Mouse (Mus musculus) urinary bladder, postnatal 4 days (tissue): Measurements from ENCODE around the gene Sel1l3.

Experiments used
- DNase-seq, 2 experiments: peaks; one replicate each; pipeline ENCODE4 v3.0.0; 2021 to 2022; ENCODE audit warnings: low spot score in 2 of 2

Gene Sel1l3

DNA sequence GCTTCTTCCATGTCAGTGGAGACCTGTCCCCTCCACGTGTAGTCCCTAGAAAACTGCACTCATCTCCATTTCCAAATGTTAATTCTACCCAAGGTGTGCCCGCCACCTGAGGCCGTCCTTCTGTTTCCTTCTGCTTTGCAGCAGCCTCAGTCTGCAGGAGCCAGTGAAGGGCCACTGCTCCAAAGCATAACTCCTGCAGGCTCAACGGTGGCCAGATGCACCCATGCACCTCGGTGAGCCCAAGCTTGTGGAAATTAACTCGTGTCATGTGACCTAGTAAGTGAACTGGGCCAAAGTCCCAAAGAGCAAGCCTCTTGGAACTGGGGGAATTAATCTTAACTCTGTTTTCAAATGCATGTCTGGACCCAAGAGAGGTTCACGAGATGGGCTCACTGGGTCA, 40.8 kb downstream of the Sel1l3 start:
- DNase-seq: no peak

DNA sequence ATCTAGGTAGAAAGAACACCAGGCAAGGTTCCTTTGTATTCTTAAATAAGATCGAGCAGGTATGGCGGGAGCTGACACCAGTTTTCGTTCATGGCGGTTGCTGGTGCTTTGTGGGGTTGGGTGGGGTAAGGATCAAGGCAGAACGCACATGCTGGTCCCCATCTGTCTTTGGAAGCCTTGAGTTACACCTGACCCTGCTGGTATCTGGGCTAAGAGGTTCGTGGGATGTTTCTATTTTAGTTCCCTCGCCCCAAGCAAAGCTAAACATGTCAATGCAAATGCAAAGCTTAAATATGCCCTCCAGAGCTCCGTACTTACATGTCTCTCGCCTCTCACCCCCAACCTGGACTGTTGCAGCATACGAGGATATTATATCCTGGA, 41.5 kb downstream of the Sel1l3 start:
- DNase-seq: no peak

DNA sequence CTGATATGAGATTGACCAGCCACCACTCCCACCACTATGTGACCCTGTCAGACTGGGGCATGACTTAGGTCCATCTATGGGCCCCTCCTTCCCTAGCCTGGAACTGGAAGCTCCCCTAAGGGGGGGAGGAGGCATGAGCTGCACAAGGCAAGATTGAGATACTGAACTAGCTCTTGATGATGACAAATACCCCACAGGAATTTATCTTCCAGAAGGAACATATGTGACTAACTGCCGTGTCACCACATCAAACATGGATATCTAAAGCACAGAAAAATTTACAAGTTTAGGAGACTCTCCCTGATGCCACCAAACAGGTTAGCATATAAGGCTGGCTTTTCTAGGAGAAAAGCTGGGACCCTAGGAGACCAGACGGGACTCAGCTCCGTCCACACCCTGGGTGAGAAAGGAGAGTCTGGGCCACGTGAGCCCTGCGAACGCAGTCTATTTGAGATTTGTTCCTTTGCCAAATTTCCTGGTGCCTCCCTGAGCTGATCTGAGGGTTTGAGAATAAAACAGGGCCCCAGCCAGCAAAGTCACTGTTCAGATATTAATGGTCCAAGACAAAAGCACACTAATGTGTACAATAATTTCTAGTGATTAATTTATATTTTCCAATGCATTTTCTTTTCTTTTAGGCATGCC, 42.0 kb downstream of the Sel1l3 start:
- DNase-seq: no peak

DNA sequence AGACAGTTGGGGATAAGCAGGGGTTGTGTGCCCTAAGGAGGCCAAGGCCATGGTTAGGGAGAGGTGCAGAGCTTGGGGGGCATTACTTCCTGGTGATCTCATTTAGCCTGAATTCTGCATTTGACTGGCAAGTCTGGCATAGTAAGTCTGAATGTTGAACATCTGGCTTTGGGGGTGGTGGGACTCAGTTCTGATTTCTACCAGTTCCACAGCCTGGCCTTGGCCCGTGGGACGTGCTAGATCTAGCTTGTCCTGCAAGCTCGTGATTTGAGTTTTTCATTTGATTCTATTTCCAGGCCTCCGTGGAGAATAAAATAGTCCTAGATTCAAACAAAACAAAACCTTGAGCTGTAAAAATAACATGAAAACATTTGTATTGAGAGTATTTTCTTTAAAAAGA, 46.2 kb downstream of the Sel1l3 start:
- no peak for DNase-seq

DNA sequence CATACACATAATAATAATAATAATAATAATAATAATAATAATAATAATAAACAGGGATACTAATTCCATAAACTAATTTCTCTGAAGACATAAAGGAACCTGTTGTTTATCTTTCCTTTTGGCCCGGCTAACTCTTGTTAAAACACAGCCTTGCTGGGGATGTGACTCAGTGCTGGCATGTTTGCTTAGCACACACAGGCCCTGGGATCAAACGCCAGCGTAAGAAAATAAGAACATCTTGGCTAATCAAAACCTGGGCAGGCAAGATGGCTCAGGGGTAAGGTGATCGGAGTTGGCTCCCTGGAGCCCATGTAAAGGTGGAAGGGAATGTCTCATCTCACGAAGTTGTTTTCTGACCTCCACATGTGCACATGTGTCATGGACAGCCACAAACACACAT, 48.1 kb downstream of the Sel1l3 start:
- DNase-seq: no peak

DNA sequence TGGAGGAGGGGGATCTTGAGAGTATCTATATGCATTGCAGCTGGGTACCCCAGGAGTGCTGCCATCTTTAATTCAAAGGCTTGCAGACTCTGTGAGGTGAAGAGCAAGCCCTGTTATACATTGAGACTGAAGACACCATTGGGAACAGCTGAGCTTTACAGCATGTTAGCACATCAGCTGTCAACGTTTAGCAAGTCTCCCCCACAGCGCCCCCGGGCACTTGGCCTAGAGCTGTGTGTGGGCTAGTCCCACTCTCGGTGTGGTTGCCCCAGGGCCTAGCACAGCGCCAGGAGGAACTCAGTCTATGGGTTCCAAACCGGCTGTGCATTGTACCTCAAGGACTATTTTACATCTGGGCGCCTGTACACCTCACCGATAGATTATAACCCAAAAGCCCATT, 51.3 kb downstream of the Sel1l3 start:
- no peak for DNase-seq

DNA sequence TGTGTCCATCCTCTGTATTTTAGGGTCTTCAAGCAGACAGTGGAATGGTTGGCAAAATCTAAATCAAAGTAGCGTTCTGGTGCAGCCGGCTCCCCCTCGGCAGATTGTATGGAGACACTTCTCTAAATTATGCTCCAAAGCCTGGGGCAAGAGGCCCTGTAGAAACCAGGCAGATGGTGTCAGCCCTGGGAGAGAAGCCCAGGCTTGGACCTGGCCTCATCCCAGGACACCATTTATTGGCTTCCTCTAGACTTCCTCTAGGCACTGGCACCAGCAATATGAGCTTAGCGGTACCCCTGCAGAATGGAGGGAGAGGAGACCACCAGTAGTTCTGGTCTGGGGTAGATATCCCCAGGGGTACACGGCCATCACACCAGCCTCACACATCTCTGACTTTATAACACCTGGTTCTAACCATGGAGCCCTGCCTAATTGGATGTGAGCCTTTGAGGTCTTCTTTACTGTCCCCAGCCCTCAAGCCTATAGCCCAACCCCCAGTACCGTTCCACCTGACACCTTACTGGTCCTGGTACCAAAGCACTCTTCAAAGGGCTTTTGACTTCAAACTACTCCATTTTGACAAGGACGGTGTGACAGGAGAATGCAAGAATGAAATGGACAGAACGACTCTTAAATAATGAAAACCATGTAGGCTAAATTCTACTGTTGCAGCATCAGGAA, 52.1 kb downstream of the Sel1l3 start:
- DNase-seq: no peak

DNA sequence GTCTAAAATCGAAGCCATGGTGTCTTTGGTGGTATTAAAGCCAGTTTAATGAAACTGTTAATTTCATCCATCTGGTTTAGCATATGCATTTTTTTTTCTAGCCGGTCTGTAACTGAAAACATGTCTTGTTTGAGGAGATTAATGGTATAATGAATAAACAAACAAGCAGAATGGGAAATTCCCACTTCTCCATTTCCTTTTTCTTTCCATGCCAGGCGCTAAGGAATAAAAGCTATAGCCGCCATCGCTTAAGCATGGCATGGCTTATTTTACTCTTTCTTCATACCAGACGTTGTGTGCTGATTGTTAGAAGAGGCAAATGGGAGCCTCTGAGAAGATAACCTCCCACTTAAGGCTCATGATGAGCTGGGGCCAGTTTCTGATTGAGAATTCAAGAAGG, 53.5 kb downstream of the Sel1l3 start:
- DNase-seq: no peak

DNA sequence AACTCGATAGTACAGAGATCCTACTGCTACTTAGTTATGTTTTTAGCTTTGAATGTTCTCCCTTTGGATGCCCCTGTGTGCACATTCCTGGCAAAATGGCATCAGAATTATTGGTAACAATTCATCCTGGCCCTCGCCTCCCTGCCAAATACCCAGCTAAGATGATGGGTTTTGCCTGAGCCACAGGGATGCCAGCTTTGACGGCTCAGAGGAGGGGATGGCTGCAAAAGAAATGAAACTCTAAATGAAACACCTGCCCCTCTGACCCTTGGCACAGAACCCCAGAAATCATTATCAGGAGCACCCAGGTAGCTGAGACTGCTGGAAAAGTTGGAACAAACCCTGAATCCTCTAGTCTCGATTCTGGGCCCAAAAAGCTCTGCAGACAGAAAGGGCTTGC, 54.1 kb downstream of the Sel1l3 start:
- DNase-seq: no peak

DNA sequence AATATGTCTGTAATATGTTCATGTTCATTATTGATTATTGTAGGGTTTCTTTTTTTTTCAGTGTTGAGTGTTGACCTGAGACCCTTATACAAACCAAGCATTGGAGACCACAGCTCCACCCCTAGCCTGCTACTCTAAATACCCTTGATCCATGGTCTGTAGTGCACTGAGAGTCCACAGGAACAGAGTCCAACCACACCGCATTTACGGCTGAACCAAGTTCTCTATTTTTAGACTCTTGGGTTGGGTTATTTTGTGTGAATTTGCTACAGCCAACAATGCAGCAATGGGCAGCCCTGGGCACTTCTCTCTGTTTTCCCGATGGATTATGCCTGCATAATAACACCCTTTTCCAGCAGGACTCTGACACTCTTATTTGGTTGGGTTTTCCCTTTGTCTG, 54.6 kb downstream of the Sel1l3 start:
- no peak for DNase-seq

DNA sequence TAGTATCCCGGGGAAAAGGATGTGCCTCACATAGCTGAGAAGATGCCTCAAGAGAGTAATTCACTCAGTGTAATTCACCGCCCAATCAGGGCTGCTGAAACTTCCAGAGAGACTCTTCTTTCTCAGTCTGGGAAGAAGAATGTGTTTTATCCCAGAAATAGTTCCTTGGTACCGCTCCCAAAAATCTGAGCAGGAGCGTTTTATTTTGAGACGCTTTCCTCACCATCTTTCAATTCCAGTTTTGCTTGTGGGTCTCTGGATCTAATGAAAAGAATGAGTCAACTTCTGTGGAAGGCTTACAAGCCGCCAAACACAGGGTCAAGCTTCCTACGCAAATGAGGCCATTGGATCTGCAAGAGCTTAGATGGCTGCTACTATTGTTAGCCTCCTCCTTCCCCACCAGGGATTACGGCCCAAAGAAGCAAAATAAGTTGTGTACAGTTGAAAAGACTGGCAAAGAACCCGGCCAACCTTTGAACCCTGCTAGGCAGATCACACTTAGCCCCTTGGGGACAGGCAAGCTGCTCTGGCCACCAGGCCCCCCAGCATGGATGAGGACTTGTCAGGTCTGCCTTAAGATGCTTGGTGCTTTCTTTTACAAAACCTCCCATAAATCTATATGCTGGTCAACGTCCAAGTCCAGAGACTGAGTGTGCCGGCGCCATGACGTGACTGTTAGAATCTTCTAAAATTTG, 57.6 kb downstream of the Sel1l3 start:
- DNase-seq: no peak

DNA sequence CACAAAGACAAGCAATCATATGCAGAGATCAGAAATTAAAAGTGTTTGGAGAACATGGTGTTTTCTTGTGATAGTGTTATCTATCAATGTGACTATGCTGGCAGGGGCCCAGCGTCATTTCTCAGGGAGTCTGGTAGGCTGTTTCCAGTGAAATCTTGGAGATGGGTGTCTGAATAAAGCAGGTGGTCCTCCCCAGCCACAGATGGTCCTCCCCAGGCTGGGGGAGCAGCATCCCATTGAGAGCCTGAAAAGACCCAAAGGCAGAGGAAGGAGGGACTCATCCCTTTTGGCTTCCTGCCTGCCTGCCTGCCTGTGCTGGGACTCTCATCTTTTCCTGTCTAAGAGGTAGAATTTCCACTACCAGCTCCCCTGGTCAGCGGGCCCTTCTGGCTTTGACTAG, 59.2 kb downstream of the Sel1l3 start:
- DNase-seq: no peak

DNA sequence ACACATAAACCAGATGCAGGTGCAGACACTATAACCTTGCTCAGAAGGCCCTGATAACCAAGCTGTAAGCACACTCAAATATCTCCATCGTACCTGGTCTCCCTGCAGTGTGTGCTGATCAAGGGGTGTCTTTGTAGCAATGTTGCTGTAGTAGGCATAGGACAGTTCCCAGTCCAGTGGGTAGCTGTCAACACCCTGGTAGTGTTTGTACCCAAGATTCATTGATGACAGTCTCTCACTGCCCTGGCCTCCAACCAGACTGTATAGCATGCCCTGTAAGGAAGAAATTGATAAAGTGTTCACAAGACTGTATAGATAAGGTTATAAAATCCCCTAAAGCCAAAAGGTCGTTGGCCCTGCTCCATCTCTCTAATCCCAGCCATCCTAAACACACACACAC, 59.6 kb downstream of the Sel1l3 start:
- DNase-seq: no peak

DNA sequence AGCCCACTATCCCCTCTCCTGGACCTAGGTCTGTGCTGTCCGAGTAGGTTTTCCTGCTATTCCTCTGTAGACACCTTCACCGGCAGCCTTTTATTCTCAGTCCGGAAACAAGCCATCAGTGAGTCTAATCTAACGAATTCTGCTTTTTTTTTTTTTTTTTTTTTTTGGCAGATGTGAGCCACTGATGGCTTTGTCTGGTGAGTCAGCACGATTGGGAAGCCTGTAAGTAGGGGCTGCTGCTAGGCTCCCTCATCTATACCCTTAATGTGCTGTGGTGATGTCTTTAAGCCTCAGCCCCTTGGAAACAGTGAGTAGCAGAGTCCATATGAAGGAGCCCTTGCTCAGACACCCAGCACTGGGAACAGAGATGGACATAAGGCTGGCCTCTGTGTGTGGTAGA, 60.6 kb downstream of the Sel1l3 start:
- DNase-seq: no peak

DNA sequence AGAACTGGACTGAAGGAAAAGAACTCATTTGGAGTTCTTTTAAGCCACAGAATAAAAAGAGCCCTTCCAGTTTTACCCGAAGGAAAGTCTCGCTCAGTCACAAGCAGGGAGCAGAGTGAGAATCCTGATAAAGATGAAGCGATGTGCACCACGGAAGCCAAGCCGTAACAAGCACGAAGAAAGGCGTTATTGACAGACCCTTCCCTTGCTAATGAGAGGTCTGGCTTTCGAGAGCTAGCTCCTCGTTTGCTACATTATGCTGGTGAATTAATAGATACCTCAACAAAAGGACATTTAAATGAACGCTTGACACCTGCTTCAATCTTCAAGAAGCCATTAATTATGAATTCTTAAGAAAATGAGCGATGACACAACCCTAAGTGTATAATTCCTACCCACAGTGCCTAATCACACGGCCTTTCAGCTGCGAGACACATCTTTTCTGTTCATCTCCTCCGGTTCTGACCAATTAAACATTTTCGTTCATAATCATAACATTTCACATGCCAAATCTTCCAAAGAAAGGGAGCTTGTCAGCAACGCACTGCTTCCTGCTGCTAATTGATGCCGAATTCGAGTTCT, 62.3 kb downstream of the Sel1l3 start:
- DNase-seq: no peak

DNA sequence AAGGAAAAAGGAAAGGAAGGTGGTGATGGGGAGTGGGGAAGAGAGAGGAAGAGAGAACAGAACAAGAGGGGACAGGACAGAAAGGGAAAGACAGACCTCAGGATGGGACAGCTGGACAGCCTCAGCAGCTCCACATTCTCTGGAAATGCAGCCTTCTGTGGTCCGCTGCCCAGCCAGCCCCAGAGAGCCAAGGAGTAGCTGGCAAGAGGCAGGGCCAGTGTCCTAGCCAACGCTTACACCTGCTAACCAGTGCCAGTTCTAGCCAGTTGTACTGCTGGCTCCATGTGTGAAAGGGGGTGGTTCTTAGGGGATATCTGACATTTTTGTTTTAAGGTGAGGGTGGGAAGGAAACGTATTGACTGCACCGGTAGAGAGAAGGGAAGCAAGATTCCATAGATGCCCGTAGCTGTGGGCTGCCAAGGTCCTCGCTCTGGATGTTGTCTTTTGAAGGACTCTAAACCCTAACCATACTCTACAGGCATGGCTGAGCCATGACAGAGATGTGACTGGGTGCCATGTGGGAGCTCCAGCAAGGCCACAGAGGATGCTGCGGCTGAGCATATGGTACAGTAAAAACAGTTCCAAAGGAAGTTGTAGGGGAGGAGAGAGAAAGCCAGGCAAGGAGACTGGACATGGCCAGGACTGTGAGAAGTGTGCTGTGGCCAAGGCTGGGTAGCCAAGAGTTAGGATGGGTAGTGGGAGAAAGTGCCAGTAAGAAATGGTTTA, 64.6 kb downstream of the Sel1l3 start:
- no peak for DNase-seq

DNA sequence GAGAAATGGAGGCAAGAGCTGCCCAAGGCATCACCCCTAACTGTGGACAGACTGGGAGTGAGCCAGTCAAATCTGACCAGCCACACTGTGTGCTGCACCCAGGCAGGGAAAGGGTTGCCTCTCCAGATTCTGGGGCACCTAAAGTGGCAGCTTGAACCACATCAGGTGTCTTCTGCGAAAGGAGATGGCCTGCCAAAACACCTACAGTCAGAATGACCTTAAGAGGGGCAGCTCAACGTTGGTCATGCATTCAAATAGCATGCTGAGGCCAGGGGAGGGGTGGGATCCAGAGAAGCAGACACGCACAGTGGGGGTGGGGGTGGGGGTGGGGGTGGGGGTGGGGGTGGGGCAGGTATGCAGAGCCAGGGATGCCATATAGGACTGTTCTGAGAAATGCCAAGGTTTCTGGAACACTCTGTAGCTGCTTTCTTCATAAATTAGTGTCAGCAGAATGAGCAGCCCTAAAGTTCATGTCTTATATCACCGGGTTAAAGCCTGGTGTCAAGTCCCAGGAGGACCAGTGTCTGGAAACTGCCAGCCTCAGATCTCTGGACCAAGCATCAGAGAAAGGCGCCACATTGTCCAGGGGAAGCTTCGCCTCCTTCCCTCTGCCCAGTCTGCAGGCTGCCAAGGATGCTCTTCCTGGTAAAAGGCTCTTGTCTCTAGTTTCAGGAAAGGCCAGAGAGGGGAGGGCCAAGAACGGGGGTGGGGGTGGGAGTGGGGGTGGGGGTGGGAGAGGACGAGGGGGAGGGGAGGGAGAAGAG, 65.4 kb downstream of the Sel1l3 start:
- DNase-seq: no peak

DNA sequence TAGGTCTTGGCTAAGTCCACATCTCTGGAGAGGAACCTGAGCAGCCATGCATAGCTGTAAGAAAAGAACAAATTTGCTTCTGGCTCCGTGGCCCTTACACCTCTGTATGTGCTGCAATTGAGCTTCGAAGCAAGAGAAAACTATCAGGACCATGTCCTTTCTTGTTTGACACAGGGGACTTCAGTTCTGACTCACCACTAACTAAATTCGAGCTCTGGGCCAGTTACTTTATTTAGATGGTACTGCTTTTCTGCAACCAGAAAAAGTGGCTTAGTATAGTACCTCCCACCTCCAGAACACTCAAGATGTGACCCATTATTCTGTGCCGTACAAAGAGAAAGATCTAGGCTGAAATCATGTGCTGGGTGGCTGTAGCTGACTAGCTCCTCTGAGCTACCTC, 66.3 kb downstream of the Sel1l3 start:
- DNase-seq: no peak

DNA sequence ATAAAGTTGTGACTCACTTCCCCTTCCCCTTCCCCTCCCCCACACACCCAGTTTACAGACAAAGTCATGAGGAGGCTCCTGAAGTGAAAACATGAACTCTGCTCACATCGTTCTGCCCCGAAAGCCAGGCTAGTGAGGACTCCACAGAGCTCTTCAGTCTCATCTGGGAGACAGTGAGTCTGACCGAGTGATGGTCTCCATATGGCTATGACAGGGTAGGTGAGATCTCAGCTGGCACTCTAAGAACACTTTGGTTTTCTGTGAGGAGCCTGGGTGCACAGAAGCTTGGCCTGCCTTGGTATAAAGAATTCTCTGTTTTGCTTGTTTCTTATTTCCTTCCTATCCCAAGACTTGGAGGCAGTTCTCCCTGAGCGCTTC, 67.1 kb downstream of the Sel1l3 start:
- DNase-seq: no peak

DNA sequence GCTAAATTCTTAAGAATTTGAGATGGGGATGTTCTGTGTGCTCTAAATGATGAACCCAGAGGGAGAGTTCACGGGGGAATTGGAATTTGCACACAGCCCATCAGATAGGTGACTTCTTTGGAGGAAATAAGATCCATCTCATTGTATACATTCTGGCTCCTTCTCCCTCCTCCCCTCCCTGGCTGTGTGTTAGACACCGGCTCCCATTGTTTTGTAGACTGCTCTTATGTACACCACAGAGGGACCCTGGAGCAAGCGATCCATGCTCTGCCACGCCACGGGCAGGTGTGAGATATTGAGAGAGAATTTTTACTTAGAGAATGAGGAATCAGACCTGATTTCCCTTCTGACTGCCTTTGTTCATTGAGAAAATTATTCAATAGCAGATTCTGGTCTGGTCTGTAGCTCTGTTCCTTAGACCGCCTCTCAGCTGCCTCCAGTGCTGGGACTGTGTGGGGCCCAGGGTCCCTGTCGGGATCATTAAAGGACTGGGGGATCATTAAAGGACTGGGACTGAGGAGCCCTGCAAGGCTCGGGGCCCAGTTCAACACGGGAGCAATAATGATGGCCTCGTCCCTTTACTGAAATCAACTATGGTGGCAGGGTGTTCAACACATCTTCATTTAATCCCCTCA, 67.6 kb downstream of the Sel1l3 start:
- DNase-seq: no peak

DNA sequence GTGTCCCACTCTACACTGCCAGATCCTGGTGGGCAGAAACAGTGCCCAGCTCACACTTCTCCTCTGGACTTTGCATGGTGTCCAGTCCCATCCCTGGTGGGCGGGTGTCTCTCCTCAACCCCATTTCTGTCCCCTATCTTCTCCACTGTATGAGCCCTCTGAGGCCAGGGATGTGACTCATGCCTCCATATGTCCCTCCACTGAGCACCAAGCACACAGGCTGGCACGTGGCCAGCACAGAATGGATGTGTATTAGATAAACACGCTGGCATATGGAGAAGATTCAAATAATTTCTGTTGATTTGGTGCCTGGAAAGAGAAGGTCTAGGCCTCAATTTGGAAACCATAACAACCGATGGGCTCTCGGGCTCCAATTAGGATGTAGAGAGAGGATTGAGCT, 71.1 kb downstream of the Sel1l3 start:
- DNase-seq: no peak
